Mouse (Mus musculus) frontal cortex, adult (tissue): Measurements from ENCODE around the gene Mri1.

Experiments
- ATAC-seq: cut with Nextera tagmentation; 2 replicates; pipeline ENCODE4 v1.9.2; 2017; ENCODE audit warnings: mild to moderate bottlenecking, moderate library complexity, mixed read lengths; ENCODE audit not compliant: low TSS enrichment

Mri1 gene

DNA sequence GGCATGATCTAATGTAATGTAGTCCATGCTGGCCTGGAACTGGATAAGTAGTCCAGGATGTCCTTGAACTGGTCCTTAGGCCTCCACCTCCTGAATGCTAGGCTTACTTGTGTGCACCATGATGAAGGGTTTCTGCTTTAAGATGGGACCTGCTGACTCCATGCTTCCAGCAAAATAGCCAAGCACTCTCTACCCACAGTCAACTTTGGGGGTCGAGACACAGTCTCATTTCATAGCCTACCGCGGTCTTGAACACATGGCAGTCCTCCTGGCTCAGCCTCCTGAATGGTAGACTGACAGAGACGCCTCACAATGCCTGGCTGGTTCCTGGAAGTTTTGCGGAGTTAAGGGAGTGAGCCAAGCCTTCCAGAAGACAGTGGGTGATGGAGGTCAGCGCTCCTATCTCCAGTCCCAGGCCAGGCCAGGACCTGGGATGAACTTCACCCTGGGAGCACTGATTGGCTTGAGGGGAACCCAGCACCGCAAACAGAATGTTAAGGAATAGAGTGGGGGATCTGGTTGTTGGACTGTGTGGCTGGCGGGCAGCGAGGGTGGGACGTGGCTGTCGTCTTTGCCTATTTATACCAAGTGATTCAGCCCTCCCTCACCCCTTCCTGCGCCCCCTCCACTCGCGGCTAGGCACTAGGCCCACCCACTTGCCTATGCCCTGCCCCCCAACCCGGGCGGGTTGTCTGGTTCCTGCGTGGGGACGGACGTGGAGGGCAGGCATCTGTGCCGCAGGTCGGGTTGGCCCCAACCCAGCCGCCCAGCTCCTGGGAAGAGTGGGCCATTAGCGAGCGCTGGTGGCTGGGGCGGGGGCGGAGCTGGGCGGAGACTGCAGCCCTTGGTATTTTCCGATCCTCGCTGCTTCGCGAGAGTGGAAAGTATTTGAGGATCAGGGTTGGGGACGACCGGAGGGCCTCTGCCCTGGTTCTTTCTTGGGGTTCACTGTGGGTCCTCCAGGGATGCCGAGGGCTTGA is 53.9 kb downstream of the Mri1 start:
- peak; percentile 20 for ATAC-seq

DNA sequence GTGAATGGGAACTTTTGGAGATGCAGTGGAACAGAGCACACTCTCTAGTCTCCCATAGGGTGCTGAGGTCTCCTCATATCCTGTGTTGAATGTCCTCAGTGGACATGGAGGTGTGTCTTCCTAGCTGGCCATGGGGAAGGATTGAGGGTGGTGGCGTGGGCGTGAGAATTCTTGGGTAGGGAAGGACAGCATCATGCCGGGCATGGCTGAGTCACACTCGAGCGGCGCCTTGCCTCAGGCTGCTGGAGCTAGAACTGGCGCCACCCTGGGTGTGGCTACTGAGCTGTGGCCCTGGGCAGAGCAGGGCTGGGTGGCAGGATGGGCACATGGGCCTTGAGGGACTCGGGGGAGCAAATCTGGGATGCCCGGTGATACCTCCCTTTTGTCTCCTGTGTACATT is 54.7 kb downstream of the Mri1 start:
- ATAC-seq, result peak; percentile 10; the same call in 1 of the 2 replicates

DNA sequence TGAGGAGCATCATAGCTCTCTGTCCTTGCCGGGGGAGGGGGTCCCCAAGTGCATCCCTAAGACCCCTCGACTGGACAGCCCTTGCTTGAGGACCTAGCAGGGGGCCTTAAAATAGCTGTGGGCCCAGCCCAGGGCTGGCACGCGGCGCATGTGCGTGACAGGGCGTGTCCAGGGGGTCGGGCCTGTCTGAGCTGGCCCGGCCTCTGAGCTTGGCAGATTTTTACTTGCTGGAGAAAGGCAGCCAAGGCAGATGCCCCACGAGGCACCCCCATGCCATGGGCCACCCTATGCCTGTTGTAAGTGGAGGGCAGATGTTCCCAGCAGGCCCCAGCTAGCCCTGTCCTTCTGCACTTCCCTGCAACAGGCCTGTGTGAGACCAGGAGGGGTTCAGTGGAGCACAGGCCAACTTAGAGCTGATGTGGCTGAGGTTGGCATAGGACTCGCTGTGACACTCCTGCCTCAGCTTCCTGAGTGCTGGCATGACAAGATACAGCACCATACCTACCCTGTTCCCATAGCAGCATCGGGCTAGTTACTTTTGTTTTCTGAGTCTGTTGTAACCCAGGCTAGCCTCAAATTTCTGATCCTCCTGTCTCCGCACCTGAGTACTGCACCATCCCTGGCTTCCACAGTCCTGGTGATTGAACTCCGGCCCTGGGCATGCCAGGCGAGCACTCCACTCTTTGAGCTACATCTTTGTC is 55.4 kb downstream of the Mri1 start:
- no peak for ATAC-seq

DNA sequence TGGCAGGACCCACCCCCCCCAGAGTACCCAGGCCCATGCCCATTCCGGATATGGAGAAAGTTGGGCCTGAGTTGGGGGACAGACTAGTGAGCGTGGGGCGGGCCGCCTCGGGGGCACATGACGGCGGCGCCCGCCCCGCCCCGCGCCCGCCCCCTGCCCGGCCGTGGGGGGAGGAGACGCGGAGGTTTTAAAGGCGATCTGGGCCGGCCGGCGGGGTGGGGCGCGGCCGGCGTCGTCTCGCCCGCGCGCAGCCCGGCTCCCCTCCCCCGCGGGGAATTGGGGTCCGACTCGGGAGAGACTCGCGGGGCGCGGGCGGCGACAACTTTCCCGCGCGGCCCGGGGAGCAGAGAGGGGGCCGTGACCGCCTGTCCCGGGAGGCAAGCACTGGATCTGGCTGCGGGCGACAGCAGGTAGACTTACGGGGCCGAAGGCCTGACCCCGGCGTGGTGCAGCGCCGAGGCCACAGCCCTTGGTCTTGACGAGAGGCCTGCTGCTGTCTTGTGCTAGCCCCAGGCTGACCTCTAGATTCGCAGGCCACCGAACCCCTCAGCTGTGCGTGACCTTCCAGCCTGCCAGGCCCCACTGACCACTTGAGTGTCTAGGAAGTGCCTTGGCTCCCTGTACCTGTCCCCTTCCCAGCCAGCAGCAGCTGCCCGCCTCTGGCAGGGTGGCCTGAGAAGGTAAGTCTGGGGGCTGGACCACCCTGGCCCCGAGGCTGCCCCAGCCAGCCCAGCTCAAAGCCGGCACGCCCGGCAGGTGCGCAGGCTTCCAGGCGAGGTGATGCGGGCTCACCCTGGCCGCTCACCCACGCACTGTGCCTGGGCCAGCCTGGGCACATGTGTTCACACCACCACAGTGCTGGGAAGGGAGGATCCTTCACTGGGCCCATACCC is 56.2 kb downstream of the Mri1 start:
- no peak for ATAC-seq

DNA sequence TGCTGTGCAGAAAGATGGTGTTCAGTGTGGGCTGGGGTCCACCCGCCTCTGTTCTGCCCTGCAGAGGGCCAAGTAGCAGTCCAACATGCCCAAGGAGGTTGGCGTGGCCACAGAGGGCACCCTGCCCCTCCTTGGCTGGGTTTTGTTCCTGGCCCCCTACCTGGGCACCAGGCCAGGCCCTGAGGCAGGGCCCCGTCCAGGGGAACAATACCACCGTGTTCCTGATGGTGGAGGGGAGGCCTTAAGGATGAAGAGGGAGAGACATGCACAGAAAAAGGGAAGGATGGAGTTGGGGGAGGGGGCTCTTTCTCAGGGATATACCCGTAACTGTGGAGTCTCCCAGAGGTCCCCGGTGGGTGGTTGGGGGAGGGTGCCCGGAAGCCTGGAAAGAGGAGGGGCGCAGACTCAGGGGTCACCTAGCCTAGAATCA is 57.0 kb downstream of the Mri1 start:
- no peak for ATAC-seq
